Mouse (Mus musculus) embryonic facial prominence, embryonic 13.5 days (tissue): ENCODE data around the gene Hist1h3f. TPM values are rescaled to one million over a fixed set of nuclear protein-coding genes. Genes with fewer than 3 reads are reported as not detected.

Source experiments
- ATAC-seq: fragments of 200-750 bp; cut with Nextera tagmentation; 2 replicates; pipeline ENCODE4 v1.8.0; 2017; ENCODE audit warnings: low read depth; ENCODE audit not compliant: insufficient number of reproducible peaks, insufficient read depth, low FRiP score, low TSS enrichment
- H3K27ac ChIP-seq: fragments of 300-500 bp; sonication (generic); 2 replicates; pipeline ENCODE4 v1.5.1; 2015; ENCODE audit warnings: moderate library complexity, mild to moderate bottlenecking, inconsistent platforms
- H3K27me3 ChIP-seq: fragments of 300-500 bp; sonication (generic); 2 replicates; pipeline ENCODE4 v1.6.1; 2015; ENCODE audit warnings: mild to moderate bottlenecking, inconsistent platforms
- H3K36me3 ChIP-seq: fragments of 300-500 bp; sonication (generic); 2 replicates; pipeline ENCODE4 v1.6.1; 2015; ENCODE audit warnings: mild to moderate bottlenecking, inconsistent platforms
- H3K4me1 ChIP-seq: fragments of 300-500 bp; sonication (generic); 2 replicates; pipeline ENCODE4 v1.6.1; 2015; ENCODE audit warnings: inconsistent platforms
- H3K4me2 ChIP-seq: fragments of 300-500 bp; sonication (generic); 2 replicates; pipeline ENCODE4 v1.6.1; 2015; ENCODE audit warnings: moderate library complexity, mild to moderate bottlenecking, inconsistent platforms
- H3K4me3 ChIP-seq: fragments of 300-500 bp; sonication (generic); 2 replicates; pipeline ENCODE4 v1.5.1; 2015; ENCODE audit warnings: mild to moderate bottlenecking, inconsistent platforms
- H3K9ac ChIP-seq: fragments of 300-500 bp; sonication (generic); 2 replicates; pipeline ENCODE4 v1.6.1; 2015; ENCODE audit warnings: mild to moderate bottlenecking, inconsistent platforms
- H3K9me3 ChIP-seq: fragments of 300-500 bp; sonication (generic); 2 replicates; pipeline ENCODE4 v1.6.1; 2016; ENCODE audit warnings: inconsistent platforms
- WGBS: fragments of 180-500 bp; shearing (Covaris S2); methylation state at CpG from one replicate; pipeline ENCODE4 v1.1.7; 2015; ENCODE audit warnings: mixed read lengths; 5-methylcytosine and 5-hydroxymethylcytosine counted together
- polyA plus RNA-seq: library from polyadenylated mRNA; unstranded; fragments of >200 nt; fragmentation: Nextera tagmentation; extraction: Ambion mirVana; gene quantifications from 2 replicates; pipeline ENCODE4 v1.2.1, GENCODE M21; 2015

Hist1h3f gene
- polyA plus RNA-seq, 1 experiment from 2014 or later, result 1.2 TPM

- Histone ChIP-seq H3K4me2 (peak overlapping the region; percentile 60), H3K4me1 (peaks cover 20% of the 10 kb centered on the region; the same call in 1 of the 2 replicates), H3K9me3 (no peaks in the 10 kb centered on the region), H3K27ac (peak overlapping the region; percentile 60), H3K9ac (peak overlapping the region; percentile 59), H3K27me3 (no peaks in the 10 kb centered on the region), H3K4me3 (peak overlapping the region; percentile 35), H3K36me3 (no peaks in the 10 kb centered on the region)
- ATAC-seq, result no peak
- 6% methylated on average over 14 of the region's 14 CpGs for WGBS
Observed at GRCm38 (mm10) chr13:23505662-23506345, 38.0 kb upstream of the Hist1h3f start.

- peak overlapping the region; percentile 35 for H3K4me3 ChIP-seq
- no peak for ATAC-seq
- H3K27me3 ChIP-seq, result no peaks in the 10 kb centered on the region
- 4% methylated on average over 13 of the region's 13 CpGs for WGBS
- H3K27ac ChIP-seq, result peak overlapping the region; percentile 60; the same call in 1 of the 2 replicates
- H3K4me2 ChIP-seq, result peak overlapping the region; percentile 60
- no peaks in the 10 kb centered on the region for H3K36me3 ChIP-seq
- H3K9me3 ChIP-seq, result no peaks in the 10 kb centered on the region
- peaks cover 20% of the 10 kb centered on the region; the same call in 1 of the 2 replicates for H3K4me1 ChIP-seq
- H3K9ac ChIP-seq, result no peak overlapping the region
Observed at GRCm38 (mm10) chr13:23506351-23506750, 37.5 kb upstream of the Hist1h3f start.

DNA sequence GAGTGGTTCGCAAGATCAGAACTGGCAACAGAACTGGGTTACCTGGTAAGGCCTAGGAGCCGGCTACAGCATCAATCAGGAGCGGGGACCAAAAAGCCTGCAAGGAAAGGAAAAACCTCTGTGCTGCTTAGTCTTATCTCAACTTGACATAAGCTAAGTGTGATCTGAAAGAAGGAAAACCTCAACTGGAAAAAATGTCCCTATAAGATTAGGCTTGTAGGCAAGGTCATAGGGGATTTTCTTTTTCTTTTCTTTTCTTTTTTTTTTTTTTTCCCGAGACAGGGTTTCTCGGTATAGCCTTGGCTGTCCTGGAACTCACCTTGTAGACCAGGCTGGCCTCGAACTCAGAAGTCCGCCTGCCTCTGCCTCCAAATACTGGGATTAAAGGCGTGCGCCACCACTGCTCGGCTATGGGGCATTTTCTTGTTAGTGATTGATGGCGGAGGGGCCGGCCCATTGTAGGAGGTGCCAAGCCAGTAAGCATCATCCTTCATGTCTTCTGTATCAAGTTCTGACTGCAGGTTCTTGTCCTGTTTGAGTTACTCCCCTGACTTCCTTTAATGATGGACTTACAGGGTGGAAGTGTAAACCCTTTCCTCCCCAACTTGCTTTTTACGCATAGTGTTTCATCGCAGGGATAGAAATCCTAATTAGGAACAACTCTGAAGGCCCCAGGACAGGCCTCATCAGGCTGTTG is 36.9 kb upstream of the Hist1h3f start:
- Histone ChIP-seq H3K27ac (no peak overlapping the region), H3K9ac (no peak overlapping the region), H3K4me2 (peak overlapping the region; percentile 60), H3K4me3 (peak overlapping the region; percentile 35), H3K9me3 (no peaks in the 10 kb centered on the region), H3K27me3 (no peaks in the 10 kb centered on the region), H3K36me3 (no peaks in the 10 kb centered on the region), H3K4me1 (peaks cover 17% of the 10 kb centered on the region; the same call in 1 of the 2 replicates)
- WGBS, result 21% methylated on average over 14 of the region's 14 CpGs
- no peak for ATAC-seq

- H3K4me2 ChIP-seq, result no peak overlapping the region
- H3K36me3 ChIP-seq, result no peaks in the 10 kb centered on the region
- H3K4me3 ChIP-seq, result no peak overlapping the region
- ATAC-seq, result no peak
- H3K27ac ChIP-seq, result no peak overlapping the region
- WGBS, result 26% methylated on average over 1 of the region's 1 CpGs
- H3K4me1 ChIP-seq, result peaks cover 12% of the 10 kb centered on the region; the same call in 1 of the 2 replicates
- no peak overlapping the region for H3K9ac ChIP-seq
- H3K27me3 ChIP-seq, result no peaks in the 10 kb centered on the region
- H3K9me3 ChIP-seq, result no peaks in the 10 kb centered on the region
Observed at GRCm38 (mm10) chr13:23510127-23510526, 33.7 kb upstream of the Hist1h3f start.

DNA sequence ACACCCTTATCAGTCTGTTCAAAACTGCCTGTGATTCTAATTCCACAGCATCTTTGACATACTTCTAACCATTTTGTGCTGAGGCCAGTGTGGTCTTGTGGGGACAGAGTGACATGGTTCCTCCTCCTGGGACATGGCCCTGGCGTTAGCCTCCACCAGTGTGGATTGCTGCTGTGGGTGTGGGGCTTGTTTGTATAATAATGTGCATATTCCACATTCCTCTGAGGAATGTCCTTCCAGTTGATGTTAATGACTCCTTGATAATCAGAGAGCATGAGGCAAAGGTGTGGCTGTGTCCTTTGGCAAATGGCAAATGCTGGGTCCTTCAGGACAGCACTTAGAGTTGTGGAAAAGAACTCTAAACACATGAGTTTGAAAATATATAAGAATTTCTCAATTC is 30.3 kb upstream of the Hist1h3f start:
- 79% methylated on average over 1 of the region's 1 CpGs for WGBS
- H3K4me2 ChIP-seq, result no peak overlapping the region

DNA sequence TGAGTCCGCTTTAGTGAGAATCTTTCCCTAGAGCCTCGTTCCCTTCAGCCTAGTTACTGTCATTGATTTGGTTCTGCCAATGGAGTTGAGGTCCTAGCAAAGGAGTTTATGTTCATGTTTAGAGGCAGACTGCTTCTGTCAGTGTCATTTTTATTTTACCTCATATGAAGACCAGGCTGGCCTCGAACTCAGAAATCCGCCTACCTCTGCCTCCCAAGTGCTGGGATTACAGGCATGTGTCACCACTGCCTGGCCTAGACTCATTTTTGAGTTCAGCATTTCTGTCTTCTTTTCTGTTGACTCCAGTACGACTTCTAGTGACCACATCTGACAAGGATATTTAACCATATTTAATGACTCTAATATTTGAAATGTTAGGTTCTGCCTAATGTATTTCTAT is 28.6 kb upstream of the Hist1h3f start:
- H3K9me3 ChIP-seq, result no peaks in the 10 kb centered on the region
- no peaks in the 10 kb centered on the region for H3K36me3 ChIP-seq
- H3K9ac ChIP-seq, result no peak overlapping the region
- 72% methylated on average over 5 of the region's 5 CpGs for WGBS
- peaks cover 4% of the 10 kb centered on the region for H3K4me1 ChIP-seq
- no peak overlapping the region for H3K4me2 ChIP-seq
- no peaks in the 10 kb centered on the region for H3K27me3 ChIP-seq
- H3K27ac ChIP-seq, result no peak overlapping the region
- H3K4me3 ChIP-seq, result no peak overlapping the region
- no peak for ATAC-seq

More for the DNA sequence above, 30.3 kb upstream of the Hist1h3f start:
- Histone ChIP-seq H3K9me3 (no peaks in the 10 kb centered on the region), H3K27ac (no peak overlapping the region), H3K4me1 (peaks cover 4% of the 10 kb centered on the region), H3K9ac (no peak overlapping the region), H3K36me3 (no peaks in the 10 kb centered on the region), H3K27me3 (no peaks in the 10 kb centered on the region), H3K4me3 (no peak overlapping the region)
- no peak for ATAC-seq

DNA sequence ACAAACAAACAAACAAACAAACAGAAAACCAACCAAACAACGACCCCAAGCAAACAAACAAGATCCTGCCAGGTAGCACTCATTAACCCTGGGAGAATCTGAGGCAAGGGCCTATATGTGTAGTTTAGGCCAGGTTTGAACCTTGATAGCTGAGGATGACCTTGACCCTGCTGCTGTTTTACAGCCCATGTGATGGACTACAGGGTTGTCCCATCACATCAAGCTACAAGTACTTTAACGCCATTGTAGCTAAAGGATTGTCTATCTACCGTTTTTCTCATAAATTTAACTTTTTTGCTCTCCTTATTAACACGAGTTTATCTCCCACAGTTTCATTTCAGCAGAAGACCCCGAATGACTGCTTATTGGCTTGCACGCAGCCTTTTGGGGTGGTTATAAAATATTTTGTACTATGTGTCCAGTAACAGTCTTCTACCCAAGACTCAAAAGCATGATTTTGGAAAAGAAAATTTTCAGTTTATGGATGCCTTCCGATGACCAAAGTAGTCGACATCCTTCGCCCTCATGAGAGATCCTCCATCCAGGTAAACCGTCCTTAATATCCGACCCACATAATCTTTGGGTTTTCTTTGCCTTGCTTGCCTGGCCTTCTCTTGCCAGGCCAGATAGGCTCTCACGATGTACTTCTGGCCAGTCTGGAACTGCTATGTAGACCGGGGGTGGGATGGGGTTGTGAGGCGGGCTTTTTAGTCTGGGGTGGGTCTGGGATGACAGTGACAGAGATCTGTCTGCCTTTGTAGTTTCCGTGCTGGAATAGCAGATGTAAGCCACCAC is 27.8 kb upstream of the Hist1h3f start:
- WGBS, result 53% methylated on average over 15 of the region's 15 CpGs
- Histone ChIP-seq H3K4me2 (peak overlapping the region; percentile 74), H3K36me3 (no peaks in the 10 kb centered on the region), H3K9ac (peak overlapping the region; percentile 64), H3K4me1 (peaks cover 4% of the 10 kb centered on the region), H3K9me3 (no peaks in the 10 kb centered on the region), H3K27me3 (no peaks in the 10 kb centered on the region), H3K4me3 (peak overlapping the region; percentile 55), H3K27ac (no peak overlapping the region)
- ATAC-seq, result no peak

DNA sequence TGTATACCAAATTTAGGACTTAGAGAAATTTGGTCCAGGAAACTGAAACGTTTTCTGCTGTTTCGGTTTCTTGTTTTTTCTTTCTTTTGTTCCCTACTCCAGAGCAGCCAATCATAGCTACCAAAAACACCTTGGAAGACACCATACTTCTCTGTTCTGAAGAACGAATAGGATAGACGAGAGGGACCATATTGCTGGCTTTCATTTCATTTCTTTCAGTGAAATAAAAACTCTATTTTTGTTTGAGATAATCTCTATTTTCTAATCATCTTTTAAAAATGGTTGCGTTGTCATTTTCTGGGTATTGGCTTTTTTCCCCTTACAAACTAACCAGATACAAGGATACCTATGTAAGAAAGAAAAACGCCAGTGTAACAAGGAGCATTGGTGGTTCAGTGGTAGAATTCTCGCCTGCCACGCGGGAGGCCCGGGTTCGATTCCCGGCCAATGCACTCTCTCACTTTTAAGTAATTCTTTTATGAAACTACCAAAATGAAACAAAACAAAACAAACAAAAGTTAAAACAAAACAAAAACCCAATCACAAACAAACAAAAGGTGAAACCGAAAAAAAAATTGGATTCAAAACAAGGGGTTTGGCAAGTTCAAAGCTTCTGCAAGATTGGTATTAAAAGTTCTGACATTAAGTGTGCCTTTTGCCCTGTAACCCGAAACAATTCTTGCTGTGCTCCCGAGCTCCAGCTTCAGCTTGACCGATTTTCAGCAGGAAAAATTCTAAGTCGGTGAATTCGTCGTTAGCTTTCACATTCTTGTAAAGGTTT is 26.8 kb upstream of the Hist1h3f start:
- Histone ChIP-seq H3K4me1 (peaks cover 4% of the 10 kb centered on the region), H3K36me3 (no peaks in the 10 kb centered on the region), H3K4me3 (peak overlapping the region; percentile 55), H3K27me3 (no peaks in the 10 kb centered on the region), H3K9me3 (no peaks in the 10 kb centered on the region), H3K27ac (peak overlapping the region; percentile 73), H3K9ac (peak overlapping the region; percentile 66), H3K4me2 (peak overlapping the region; percentile 74)
- under 1% methylated on average over 19 of the region's 19 CpGs for WGBS
- peak; percentile 65; the same call in 1 of the 2 replicates for ATAC-seq

- peaks cover 4% of the 10 kb centered on the region for H3K4me1 ChIP-seq
- under 1% methylated on average over 27 of the region's 27 CpGs for WGBS
- H3K9me3 ChIP-seq, result no peaks in the 10 kb centered on the region
- peak overlapping the region; percentile 66 for H3K9ac ChIP-seq
- no peaks in the 10 kb centered on the region for H3K36me3 ChIP-seq
- no peaks in the 10 kb centered on the region for H3K27me3 ChIP-seq
- H3K4me3 ChIP-seq, result peak overlapping the region; percentile 55
- peak overlapping the region; percentile 74 for H3K4me2 ChIP-seq
- ATAC-seq, result peak; percentile 89
- peak overlapping the region; percentile 73 for H3K27ac ChIP-seq
Observed at GRCm38 (mm10) chr13:23517603-23518294, 26.1 kb upstream of the Hist1h3f start.

GRCm38 (mm10) chr13:23518295-23518603 is 25.6 kb upstream of the Hist1h3f start:
- Histone ChIP-seq H3K4me2 (peak overlapping the region; percentile 74), H3K27ac (no peak overlapping the region), H3K36me3 (no peaks in the 10 kb centered on the region), H3K27me3 (no peaks in the 10 kb centered on the region), H3K9ac (peak overlapping the region; percentile 33; the same call in 1 of the 2 replicates), H3K4me3 (peak overlapping the region; percentile 55), H3K4me1 (peaks cover 4% of the 10 kb centered on the region), H3K9me3 (no peaks in the 10 kb centered on the region)
- ATAC-seq, result no peak
- WGBS, result under 1% methylated on average over 6 of the region's 6 CpGs
